Mouse (Mus musculus) intestine, embryonic 14.5 days (tissue): ENCODE data around the gene Cfap97. TPM values are rescaled to one million over a fixed set of nuclear protein-coding genes. Genes with fewer than 3 reads are reported as not detected.
"Not testable (repeated sequence)": the region's sequence is repeated elsewhere in the genome, so short reads cannot be mapped to it uniquely, and the experiment has no call there.

Experiments
- ATAC-seq: fragments of 200-750 bp; cut with Nextera tagmentation; replicated peaks from 2 replicates; pipeline ENCODE4 v1.8.0; 2017; ENCODE audit warnings: low read depth, moderate number of reproducible peaks, moderate TSS enrichment, moderate library complexity; ENCODE audit not compliant: low FRiP score, low TSS enrichment
- DNase-seq: peaks from one replicate; pipeline ENCODE4 v3.0.0-alpha.2; 2018; ENCODE audit warnings: low spot score
- H3K27ac ChIP-seq: fragments of 300-500 bp; sonication (generic); 2 replicates; pipeline ENCODE4 v1.5.1; 2014; ENCODE audit warnings: low read depth, mild to moderate bottlenecking, control low read depth
- H3K27me3 ChIP-seq: fragments of 300-500 bp; sonication (generic); replicated peaks from 2 replicates; pipeline ENCODE4 v1.6.1; 2014; ENCODE audit warnings: low read length, control low read depth; ENCODE audit not compliant: control insufficient read depth, insufficient read depth
- H3K36me3 ChIP-seq: fragments of 300-500 bp; sonication (generic); 2 replicates; pipeline ENCODE4 v1.6.1; 2014; ENCODE audit warnings: low read length, control low read depth; ENCODE audit not compliant: control insufficient read depth, insufficient read depth
- H3K4me1 ChIP-seq: fragments of 300-500 bp; sonication (generic); replicated peaks from 2 replicates; pipeline ENCODE4 v1.6.1; 2014; ENCODE audit warnings: low read length, control low read depth, mixed read lengths; ENCODE audit not compliant: control insufficient read depth, insufficient read depth
- H3K4me2 ChIP-seq: fragments of 300-500 bp; sonication (generic); 2 replicates; pipeline ENCODE4 v1.6.1; 2014; ENCODE audit warnings: low read length
- H3K4me3 ChIP-seq: fragments of 300-500 bp; sonication (generic); 2 replicates; pipeline ENCODE4 v1.5.1; 2014; ENCODE audit warnings: low read depth, low read length, control low read depth, mixed read lengths
- H3K9ac ChIP-seq: fragments of 300-500 bp; sonication (generic); 2 replicates; pipeline ENCODE4 v1.6.1; 2014; ENCODE audit warnings: mild to moderate bottlenecking, low read length
- H3K9me3 ChIP-seq: fragments of 300-500 bp; sonication (generic); 2 replicates; pipeline ENCODE4 v1.6.1; 2016; ENCODE audit warnings: low read length, control low read depth; ENCODE audit not compliant: control insufficient read depth
- WGBS: fragments of 180-500 bp; shearing (Covaris S2); extraction: QIAGEN DNeasy Blood & Tissue Kit; methylation state at CpG from one replicate; pipeline ENCODE4 v1.1.7; 2014; 5-methylcytosine and 5-hydroxymethylcytosine counted together
- polyA plus RNA-seq: library from polyadenylated mRNA; unstranded; fragments of >200 nt; fragmentation: Nextera tagmentation; extraction: Ambion mirVana; gene quantifications from 2 replicates; pipeline ENCODE4 v1.2.1, GENCODE M21; 2014

Cfap97 gene
- polyA plus RNA-seq, 1 experiment from 2014 or later = 21.0 TPM

DNA sequence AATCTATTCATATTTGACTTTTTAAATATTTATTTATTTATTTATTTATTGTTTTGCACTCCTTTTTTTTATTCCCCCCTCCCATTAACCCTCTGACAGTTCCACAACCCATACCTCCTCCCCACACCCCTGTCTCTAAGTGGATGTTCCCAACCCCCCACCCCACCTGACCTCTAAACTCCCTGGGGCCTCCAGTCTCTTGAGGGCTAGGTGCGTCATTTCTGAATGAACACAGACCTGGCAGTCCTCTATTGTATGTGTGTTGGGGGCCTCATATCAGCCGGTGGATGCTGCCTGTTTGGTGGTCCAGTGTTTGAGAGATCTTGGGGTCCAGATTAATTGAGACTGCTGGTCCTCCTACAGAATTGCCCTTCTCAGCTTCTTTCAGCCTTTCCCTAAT lies 16.0 kb upstream of the Cfap97 start:
- not testable (repeated sequence) for H3K27me3 ChIP-seq, H3K9me3 ChIP-seq, H3K9ac ChIP-seq, ATAC-seq, H3K4me3 ChIP-seq, H3K27ac ChIP-seq, H3K36me3 ChIP-seq, H3K4me2 ChIP-seq, H3K4me1 ChIP-seq, DNase-seq
- WGBS = 93% methylated on average over 2 of the region's 2 CpGs

DNA sequence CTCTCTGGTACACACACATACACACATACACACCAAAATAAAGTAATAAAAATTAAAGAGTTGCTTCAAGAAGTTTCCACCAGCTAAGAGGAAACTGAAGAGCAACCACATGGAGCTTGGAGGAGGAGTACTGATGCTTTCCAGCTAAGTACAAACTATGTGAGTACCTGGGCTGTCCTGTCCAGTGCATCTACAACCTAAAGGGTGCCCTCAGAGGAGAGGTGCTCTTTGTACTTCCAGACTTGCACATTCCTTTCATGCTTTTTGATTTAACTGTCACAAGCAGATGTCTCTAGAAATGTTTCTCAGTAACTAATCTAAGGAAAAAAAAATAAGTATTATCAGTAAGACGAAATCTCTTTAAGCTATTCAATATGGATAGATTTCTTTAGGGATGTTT lies 14.2 kb upstream of the Cfap97 start:
- no peaks in the 10 kb centered on the region for H3K9me3 ChIP-seq
- no peaks in the 10 kb centered on the region for H3K4me1 ChIP-seq
- H3K27me3 ChIP-seq = no peaks in the 10 kb centered on the region
- DNase-seq (no peak), ATAC-seq (no peak)
- H3K9ac ChIP-seq = no peak overlapping the region
- 74% methylated on average over 1 of the region's 1 CpGs for WGBS
- no peaks in the 10 kb centered on the region for H3K36me3 ChIP-seq
- no peak overlapping the region for H3K4me2 ChIP-seq
- no peak overlapping the region for H3K27ac ChIP-seq
- H3K4me3 ChIP-seq = no peak overlapping the region

GRCm38 (mm10) chr8:46137843-46138596 lies 13.6 kb upstream of the Cfap97 start:
- WGBS = 87% methylated on average over 10 of the region's 10 CpGs
- DNase-seq = no peak
- Histone ChIP-seq H3K4me3 (no peak overlapping the region), H3K9ac (no peak overlapping the region), H3K9me3 (no peaks in the 10 kb centered on the region), H3K27me3 (no peaks in the 10 kb centered on the region), H3K4me1 (no peaks in the 10 kb centered on the region), H3K36me3 (no peaks in the 10 kb centered on the region), H3K27ac (no peak overlapping the region), H3K4me2 (no peak overlapping the region)
- ATAC-seq = no peak

GRCm38 (mm10) chr8:46140376-46141120 lies 11.0 kb upstream of the Cfap97 start:
- Histone ChIP-seq H3K36me3 (no peaks in the 10 kb centered on the region), H3K27me3 (no peaks in the 10 kb centered on the region), H3K9ac (no peak overlapping the region), H3K9me3 (no peaks in the 10 kb centered on the region), H3K27ac (no peak overlapping the region), H3K4me2 (no peak overlapping the region), H3K4me1 (0 out of 2 replicates have a peak, but pooled peaks cover 6% of the 10 kb centered on the region), H3K4me3 (no peak overlapping the region)
- WGBS = 82% methylated on average over 9 of the region's 9 CpGs
- DNase-seq (no peak), ATAC-seq (no peak)

DNA sequence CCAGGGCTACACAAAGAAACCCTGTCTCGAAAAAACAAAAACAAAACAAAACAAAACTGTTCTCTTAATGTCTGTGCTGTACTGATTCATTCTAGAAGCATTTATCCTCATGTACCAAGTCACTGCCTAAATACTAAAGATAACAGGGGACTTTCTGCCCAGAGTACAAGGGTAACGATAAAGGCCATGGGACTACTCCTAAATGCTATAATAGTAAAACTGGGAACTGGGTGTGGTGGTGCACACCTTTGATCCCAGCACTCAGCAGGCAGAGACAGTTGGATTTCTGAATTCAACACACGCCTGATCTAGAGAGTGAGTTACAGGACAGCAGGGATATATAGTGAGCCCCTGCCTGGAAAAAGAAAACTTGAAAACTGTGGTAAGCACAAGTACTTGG lies 9.9 kb upstream of the Cfap97 start:
- no peak overlapping the region for H3K4me2 ChIP-seq
- DNase-seq (no peak), ATAC-seq (no peak)
- no peaks in the 10 kb centered on the region for H3K36me3 ChIP-seq
- H3K4me3 ChIP-seq = no peak overlapping the region
- H3K9ac ChIP-seq = no peak overlapping the region
- H3K27me3 ChIP-seq = no peaks in the 10 kb centered on the region
- no peak overlapping the region for H3K27ac ChIP-seq
- 90% methylated on average over 3 of the region's 3 CpGs for WGBS
- H3K9me3 ChIP-seq = no peaks in the 10 kb centered on the region
- 0 out of 2 replicates have a peak, but pooled peaks cover 6% of the 10 kb centered on the region for H3K4me1 ChIP-seq

DNA sequence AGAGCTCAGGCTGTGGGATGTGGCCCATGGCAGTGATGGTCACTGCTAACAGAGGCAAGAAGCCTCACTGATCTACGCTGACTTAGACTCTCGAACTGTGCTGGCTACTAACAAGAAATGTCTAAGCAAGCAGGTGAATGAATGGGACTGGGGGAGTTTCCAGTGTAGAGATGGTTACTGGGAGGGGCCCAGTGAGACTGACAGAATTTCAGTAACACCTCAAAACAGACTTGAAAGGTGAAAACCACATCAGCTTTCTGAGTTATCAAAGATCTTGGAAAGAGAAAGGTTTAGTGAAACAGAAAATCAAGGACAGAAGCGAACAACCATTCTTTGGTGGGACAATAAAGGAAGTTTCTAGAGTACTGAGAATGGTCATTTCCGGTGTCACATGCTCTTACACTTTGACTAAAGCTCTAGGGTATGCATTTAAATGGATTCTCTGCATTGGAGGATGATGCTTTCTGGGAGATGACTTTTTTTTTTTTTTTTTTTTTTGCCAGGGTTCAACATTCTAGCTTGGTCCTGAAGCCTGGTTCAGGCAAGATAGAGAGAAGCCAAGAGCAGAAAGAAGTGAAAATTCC lies 9.0 kb upstream of the Cfap97 start:
- no peak for DNase-seq
- WGBS = 96% methylated on average over 4 of the region's 4 CpGs
- 0 out of 2 replicates have a peak, but pooled peaks cover 6% of the 10 kb centered on the region for H3K4me1 ChIP-seq
- H3K9ac ChIP-seq = no peak overlapping the region
- no peaks in the 10 kb centered on the region for H3K9me3 ChIP-seq
- no peak overlapping the region for H3K4me2 ChIP-seq
- no peaks in the 10 kb centered on the region for H3K27me3 ChIP-seq
- no peak for ATAC-seq
- no peak overlapping the region for H3K4me3 ChIP-seq
- H3K27ac ChIP-seq = no peak overlapping the region
- H3K36me3 ChIP-seq = no peaks in the 10 kb centered on the region

- H3K27me3 ChIP-seq = no peaks in the 10 kb centered on the region
- H3K9me3 ChIP-seq = no peaks in the 10 kb centered on the region
- ATAC-seq (no peak), DNase-seq (no peak)
- H3K9ac ChIP-seq = no peak overlapping the region
- 0 out of 2 replicates have a peak, but pooled peaks cover 6% of the 10 kb centered on the region for H3K4me1 ChIP-seq
- H3K4me2 ChIP-seq = no peak overlapping the region
- 54% methylated on average over 5 of the region's 5 CpGs for WGBS
- H3K27ac ChIP-seq = no peak overlapping the region
- H3K36me3 ChIP-seq = no peaks in the 10 kb centered on the region
- H3K4me3 ChIP-seq = no peak overlapping the region
These were observed 8.1 kb upstream of the Cfap97 start for GRCm38 (mm10) chr8:46143470-46143869.

DNA sequence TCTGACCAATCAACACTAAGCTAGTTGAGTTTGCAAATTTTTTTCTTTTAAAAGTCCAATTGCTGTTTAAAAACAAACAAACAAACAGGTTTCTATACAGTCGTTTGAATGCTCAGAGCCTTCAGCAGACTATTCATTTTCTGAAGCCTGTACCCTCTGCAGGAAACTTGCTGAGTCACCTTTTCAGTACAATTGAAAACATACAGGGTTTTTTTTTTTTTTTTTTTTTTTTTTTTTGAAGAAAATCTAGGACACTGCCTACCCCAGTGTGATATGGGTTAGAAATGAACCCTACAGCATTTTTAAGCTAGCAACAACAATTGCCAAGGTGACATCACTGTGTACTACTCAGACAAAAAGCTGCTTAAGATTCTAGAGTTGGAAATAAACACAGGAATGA lies 7.6 kb upstream of the Cfap97 start:
- ATAC-seq (no peak), DNase-seq (no peak)
- Histone ChIP-seq H3K36me3 (no peaks in the 10 kb centered on the region), H3K27me3 (no peaks in the 10 kb centered on the region), H3K9me3 (no peaks in the 10 kb centered on the region), H3K9ac (no peak overlapping the region), H3K4me1 (0 out of 2 replicates have a peak, but pooled peaks cover 6% of the 10 kb centered on the region), H3K27ac (no peak overlapping the region), H3K4me3 (no peak overlapping the region), H3K4me2 (no peak overlapping the region)
- 44% methylated on average over 1 of the region's 1 CpGs for WGBS
